ENCODE assay signal across 28 mouse cellular contexts in genomic region chr1:62431054-62431453, GRCm38 (mm10).
"Had no signal": no experiment of that assay in that cellular context is flagged by ENCODE, and none has a peak within 500 bp of the region (broad histone marks: within the 10 kb centered on the region; RNA-seq: fewer than 3 reads in every experiment).

No protein-coding gene starts in this region.

- ATAC-seq: forebrain, embryonic 13.5 days; forebrain, embryonic 14.5 days; forebrain, embryonic 15.5 days; forebrain, embryonic 16.5 days; forebrain, postnatal 0 days had no signal

- H3K4me2 ChIP-seq: embryonic facial prominence, embryonic 12.5 days; embryonic facial prominence, embryonic 13.5 days; embryonic facial prominence, embryonic 15.5 days; forebrain, embryonic 12.5 days; forebrain, embryonic 13.5 days; forebrain, embryonic 15.5 days had no signal

- H3K9ac ChIP-seq: embryonic facial prominence, embryonic 12.5 days; embryonic facial prominence, embryonic 13.5 days; embryonic facial prominence, embryonic 15.5 days; forebrain, embryonic 12.5 days; forebrain, embryonic 13.5 days; forebrain, embryonic 15.5 days; forebrain, postnatal 0 days had no signal

- DNase-seq: cerebellum, adult 2 months; cerebellum, adult 8-10 months; cerebellum, adult 9-10 months; cerebellum, adult 9-11 months; cerebellum, postnatal 10 days; cerebellum, postnatal 14 days; cerebellum, postnatal 25 days; cerebellum, postnatal 36 days; embryo, embryonic 11 days; forebrain, postnatal 0 days; gastrocnemius, adult 2 months; gastrocnemius, postnatal 10 days; gastrocnemius, postnatal 14 days; gastrocnemius, postnatal 25 days; gastrocnemius, postnatal 36 days; heart, adult 18-20 months; heart, adult 2 months had no signal

- H3K27me3 ChIP-seq: embryonic facial prominence, embryonic 12.5 days; embryonic facial prominence, embryonic 15.5 days had no signal

- H3K27ac ChIP-seq: embryonic facial prominence, embryonic 10.5 days; embryonic facial prominence, embryonic 12.5 days; embryonic facial prominence, embryonic 13.5 days; embryonic facial prominence, embryonic 15.5 days; forebrain, embryonic 10.5 days; forebrain, embryonic 12.5 days; forebrain, embryonic 13.5 days; forebrain, embryonic 15.5 days; gastrocnemius, adult 2 months; heart, adult 2 months had no signal

- H3K9me3 ChIP-seq: embryonic facial prominence, embryonic 10.5 days; embryonic facial prominence, embryonic 12.5 days; embryonic facial prominence, embryonic 13.5 days; embryonic facial prominence, embryonic 15.5 days; forebrain, embryonic 10.5 days; forebrain, embryonic 12.5 days; forebrain, embryonic 13.5 days; forebrain, embryonic 15.5 days had no signal

- H3K4me3 ChIP-seq: embryonic facial prominence, embryonic 10.5 days; embryonic facial prominence, embryonic 12.5 days; embryonic facial prominence, embryonic 13.5 days; embryonic facial prominence, embryonic 15.5 days; erythroblast, embryonic 14.5 days; forebrain, embryonic 10.5 days; forebrain, embryonic 12.5 days; forebrain, embryonic 13.5 days; forebrain, embryonic 15.5 days; gastrocnemius, adult 2 months; heart, adult 2 months had no signal

- H3K36me3 ChIP-seq: embryonic facial prominence, embryonic 10.5 days; embryonic facial prominence, embryonic 12.5 days; embryonic facial prominence, embryonic 13.5 days; embryonic facial prominence, embryonic 15.5 days; forebrain, embryonic 10.5 days; forebrain, embryonic 12.5 days; forebrain, embryonic 15.5 days had no signal
